Mouse (Mus musculus) heart, adult 2 months (tissue): ENCODE measurements around the gene Add2.

Experiments
- CTCF ChIP-seq: fragments of 200-600 bp; IDR thresholded peaks from 2 replicates; pipeline ENCODE4 v1.8.1; 2022; ENCODE audit warnings: antibody characterized with exemption, mild to moderate bottlenecking, moderate library complexity
- EP300 ChIP-seq: fragments of 200-500 bp; IDR thresholded peaks from 2 replicates; pipeline ENCODE4 v1.6.1; 2011; ENCODE audit warnings: low read depth, low read length, control low read depth; ENCODE audit not compliant: insufficient read depth
- POLR2A ChIP-seq: fragments of 200-500 bp; IDR thresholded peaks from 2 replicates; pipeline ENCODE4 v1.6.1; 2011; ENCODE audit warnings: mild to moderate bottlenecking, low read depth, low read length, control low read depth; ENCODE audit not compliant: insufficient read depth

- TF ChIP-seq CTCF, result no peak
- TF ChIP-seq EP300, result no peak
- no peak for TF ChIP-seq POLR2A
These were observed 139.4 kb downstream of the Add2 start for GRCm38 (mm10) chr6:86167851-86168250.
